Mouse (Mus musculus): ENCODE results near the gene Mtrf1. TPM values are rescaled to one million over a fixed set of nuclear protein-coding genes. Genes with fewer than 3 reads are reported as not detected.
"Not testable (repeated sequence)": the region's sequence is repeated elsewhere in the genome, so short reads cannot be mapped to it uniquely, and the experiment has no call there.

Mtrf1 gene
- total RNA-seq (2021) = 1 to 10 TPM; 4.7 to 6.9 TPM
- long read RNA-seq, experiment 1, partial matches to known transcripts = 0 of 6 reads
- long read RNA-seq, experiment 1, other reads (novel, unspliced or antisense) = 2 of 6 reads
- long read RNA-seq, experiment 2, transcript Mtrf1-201 (11 exons, 1,799 nt) = major isoform, 7 of 8 reads
- long read RNA-seq, experiment 2, partial matches to known transcripts = 0 of 8 reads
- long read RNA-seq, experiment 2, other reads (novel, unspliced or antisense) = 1 of 8 reads

GRCm38 (mm10) chr14:79397321-79398122 is at the start of gene Mtrf1:
Mtrf1 (plus strand) TSS chr14:79397772.
- DNase-seq = peak; percentile 43

- no peak for DNase-seq
These were observed 39.5 kb upstream of the Mtrf1 start for GRCm38 (mm10) chr14:79358055-79358454.

- no peak for DNase-seq
These were observed 20.5 kb upstream of the Mtrf1 start for GRCm38 (mm10) chr14:79377041-79377440.

GRCm38 (mm10) chr14:79383120-79383519 is 14.5 kb upstream of the Mtrf1 start:
- no peak for DNase-seq

- no peak for DNase-seq
These were observed 9.3 kb upstream of the Mtrf1 start for GRCm38 (mm10) chr14:79388304-79388703.

- DNase-seq = peak; percentile 17
These were observed 7.9 kb upstream of the Mtrf1 start for GRCm38 (mm10) chr14:79389438-79390264.

- peak; percentile 99 for DNase-seq
These were observed 7.2 kb upstream of the Mtrf1 start, which contains the start of gene Naa16 for GRCm38 (mm10) chr14:79390265-79390926. Naa16 (minus strand) TSS chr14:79390778.

GRCm38 (mm10) chr14:79393289-79393688 is 4.3 kb upstream of the Mtrf1 start:
- no peak for DNase-seq

GRCm38 (mm10) chr14:79394564-79394963 is 3.0 kb upstream of the Mtrf1 start:
- DNase-seq = no peak

GRCm38 (mm10) chr14:79407641-79408040 is 10.1 kb downstream of the Mtrf1 start:
- DNase-seq = no peak

- DNase-seq = no peak
These were observed 11.8 kb downstream of the Mtrf1 start for GRCm38 (mm10) chr14:79409278-79409830.

- no peak for DNase-seq
These were observed 13.1 kb downstream of the Mtrf1 start for GRCm38 (mm10) chr14:79410662-79411061.

- no peak for DNase-seq
These were observed 15.5 kb downstream of the Mtrf1 start for GRCm38 (mm10) chr14:79413121-79413520.

GRCm38 (mm10) chr14:79420083-79420685 is 22.6 kb downstream of the Mtrf1 start:
- DNase-seq = no peak

GRCm38 (mm10) chr14:79425979-79426729 is 28.6 kb downstream of the Mtrf1 start, which contains the start of gene Kbtbd7:
Kbtbd7 (plus strand) TSS chr14:79426511.
- DNase-seq = peak; percentile 82

GRCm38 (mm10) chr14:79426730-79427365 is 29.3 kb downstream of the Mtrf1 start:
- DNase-seq = not testable (repeated sequence)

- DNase-seq = no peak
These were observed 36.5 kb downstream of the Mtrf1 start for GRCm38 (mm10) chr14:79434068-79434467.

GRCm38 (mm10) chr14:79440655-79441054 is 43.1 kb downstream of the Mtrf1 start:
- no peak for DNase-seq

GRCm38 (mm10) chr14:79441441-79441840 is 43.9 kb downstream of the Mtrf1 start:
- no peak for DNase-seq

- DNase-seq = no peak
These were observed 47.0 kb downstream of the Mtrf1 start for GRCm38 (mm10) chr14:79444601-79445000.

Measured in gastrocnemius, postnatal 10 days (tissue).